Mouse (Mus musculus) yolk sac, embryonic 10.5 days (tissue): ENCODE results near the gene Grm5.

ENCODE experiments used
- DNase-seq: peaks from one replicate; pipeline ENCODE4 v3.0.0-alpha.2; 2017; ENCODE audit warnings: low spot score

Grm5 gene

DNA sequence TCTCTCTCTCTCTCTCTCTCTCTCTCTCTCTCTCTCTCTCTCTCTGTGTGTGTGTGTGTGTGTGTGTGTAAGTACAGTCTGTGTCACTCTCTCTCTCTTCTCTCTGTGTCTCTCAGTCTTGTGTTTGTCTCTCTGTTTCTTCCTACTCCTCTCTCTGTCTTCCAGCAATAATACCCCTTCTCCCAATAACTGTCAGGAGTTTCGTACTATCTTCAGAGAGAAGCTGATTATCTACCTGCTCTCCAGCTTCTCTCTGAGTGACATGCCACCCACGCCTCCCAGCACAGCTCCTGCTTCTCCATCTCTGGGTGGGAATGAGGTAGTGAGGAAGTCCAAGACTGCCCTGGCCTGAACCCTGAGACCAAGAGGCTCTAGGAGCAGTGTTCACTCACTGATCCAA is at the start of gene Grm5:
Gene Grm5 (plus strand): TSS at position 301 of the 400 bp plus-strand sequence.
- no peak for DNase-seq

DNA sequence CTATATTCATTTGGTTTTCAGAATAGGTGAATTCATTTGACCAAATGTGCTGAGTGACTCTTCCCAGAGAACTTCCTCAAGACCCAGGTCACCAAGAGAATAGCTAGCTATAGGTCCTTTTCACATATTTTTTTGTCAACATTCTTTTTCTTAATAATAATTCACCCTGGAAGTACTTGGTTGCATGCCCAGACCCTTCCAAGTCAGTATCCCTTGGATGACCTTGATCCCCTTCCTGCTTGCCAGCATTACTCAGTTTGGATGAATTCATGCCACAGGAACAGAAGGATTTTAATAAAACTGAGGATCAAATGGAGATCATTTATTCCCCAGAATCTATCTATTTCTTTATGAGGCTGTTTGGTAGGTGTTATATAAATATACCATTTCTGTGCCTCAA is 44.9 kb upstream of the Grm5 start:
- DNase-seq: no peak

DNA sequence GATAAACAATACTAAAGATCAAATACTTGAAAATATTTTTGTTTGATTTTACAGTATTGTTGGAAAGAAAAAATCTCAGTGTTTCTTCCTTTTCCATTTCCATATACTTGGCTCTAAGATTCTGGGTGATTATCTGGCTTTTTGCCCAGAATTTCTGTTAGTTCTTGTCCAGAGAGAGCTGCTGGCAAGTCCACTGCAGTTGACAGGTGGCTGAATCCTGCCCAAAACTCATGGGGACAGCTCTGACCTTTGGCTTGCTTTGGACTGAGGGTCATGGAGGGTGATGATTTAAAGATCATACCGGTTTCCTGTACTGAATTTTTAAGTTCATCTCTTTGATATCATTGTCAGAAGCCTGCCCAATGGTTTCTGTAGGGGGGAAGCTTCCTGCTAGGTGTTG is 18.7 kb upstream of the Grm5 start:
- no peak for DNase-seq

DNA sequence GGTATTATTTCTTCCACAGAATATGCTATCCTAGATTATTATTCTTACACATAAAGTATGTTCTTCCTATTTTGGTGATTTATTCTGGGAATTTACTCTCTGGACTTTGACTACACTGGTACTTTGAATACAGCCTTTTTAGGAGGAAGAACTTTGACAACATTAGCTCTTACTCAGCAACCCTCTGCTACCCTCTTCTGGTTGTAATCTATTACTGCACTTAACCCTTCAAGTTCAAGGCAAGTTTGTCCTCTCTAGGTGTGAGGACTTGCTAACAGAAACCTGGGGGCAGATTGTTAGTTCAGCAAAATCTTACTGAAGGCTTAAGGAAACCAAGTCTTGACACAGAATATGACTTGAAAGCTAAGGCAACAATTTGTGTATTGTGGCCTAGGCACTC is 17.5 kb upstream of the Grm5 start:
- DNase-seq: no peak

DNA sequence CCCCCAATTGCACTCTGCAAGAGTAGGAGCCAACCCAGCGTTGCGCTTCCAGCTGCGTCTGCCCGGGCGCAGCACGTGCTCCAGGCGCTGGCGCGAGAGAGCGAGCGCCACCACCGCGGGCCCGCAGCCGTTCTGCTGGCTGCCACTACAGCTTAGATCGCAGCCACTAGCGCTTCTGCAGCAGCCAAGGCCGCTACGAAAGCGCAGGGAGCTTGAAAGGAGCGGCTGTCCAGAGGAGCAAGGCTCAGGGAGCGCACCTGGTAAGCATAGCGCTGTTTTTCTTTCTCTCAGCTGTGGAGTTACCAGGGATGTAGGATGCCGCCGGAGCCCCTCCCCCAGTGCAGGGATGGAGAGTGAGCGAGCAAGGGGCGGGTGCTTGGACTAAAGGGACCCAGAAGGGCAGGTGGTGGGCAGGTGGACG is 323 bp downstream of the Grm5 start:
- no peak for DNase-seq

DNA sequence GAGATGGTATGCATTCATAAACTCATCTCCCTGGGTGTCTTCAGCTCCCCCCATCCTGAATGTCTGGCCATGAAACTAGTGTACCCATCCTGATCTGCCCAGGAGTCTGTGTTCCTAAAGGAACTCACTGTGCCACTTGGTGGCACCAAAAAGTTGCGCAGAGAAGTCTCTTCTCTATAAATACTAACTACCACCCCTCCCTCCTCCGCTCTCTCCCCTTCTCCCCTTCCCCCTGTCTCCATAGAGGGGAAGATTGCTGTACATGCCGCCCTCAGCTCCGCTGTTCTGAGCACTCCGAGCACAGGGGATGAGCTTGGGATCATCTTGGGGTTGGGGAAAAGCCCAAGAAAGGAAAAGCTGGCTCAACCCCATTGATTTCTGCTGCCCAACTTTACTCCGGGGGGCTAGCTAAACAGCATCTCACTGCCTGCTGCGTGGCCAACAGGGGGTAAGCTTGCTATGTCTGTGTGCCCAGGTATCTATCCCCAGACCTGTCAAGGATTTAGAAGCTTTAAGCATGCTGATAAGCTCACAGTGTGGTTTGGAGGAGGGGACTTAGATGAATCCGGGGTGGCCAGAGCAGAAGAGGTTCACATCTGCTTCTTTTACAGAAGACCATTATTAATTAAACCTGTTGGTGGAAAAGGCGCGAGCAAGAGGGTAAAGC is 2.4 kb downstream of the Grm5 start:
- no peak for DNase-seq

DNA sequence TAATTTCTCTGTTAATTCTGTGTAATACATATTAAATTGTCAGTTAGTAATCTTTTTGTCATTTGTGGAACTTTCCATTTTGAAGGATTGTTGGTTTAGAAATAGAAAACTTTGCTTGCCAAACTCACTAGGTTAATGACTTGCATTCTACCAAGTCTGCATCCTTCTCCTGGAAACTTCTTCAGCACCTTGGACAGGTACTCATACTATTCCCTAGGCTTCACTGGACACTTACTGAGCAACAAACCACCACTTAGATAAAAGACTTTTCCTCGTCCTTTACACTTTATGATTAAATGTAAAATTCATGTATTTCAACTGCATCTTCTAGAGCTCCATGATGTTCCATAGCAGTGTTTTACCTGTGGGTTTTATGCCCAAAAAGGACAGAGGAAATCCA is 4.0 kb downstream of the Grm5 start:
- DNase-seq: no peak

DNA sequence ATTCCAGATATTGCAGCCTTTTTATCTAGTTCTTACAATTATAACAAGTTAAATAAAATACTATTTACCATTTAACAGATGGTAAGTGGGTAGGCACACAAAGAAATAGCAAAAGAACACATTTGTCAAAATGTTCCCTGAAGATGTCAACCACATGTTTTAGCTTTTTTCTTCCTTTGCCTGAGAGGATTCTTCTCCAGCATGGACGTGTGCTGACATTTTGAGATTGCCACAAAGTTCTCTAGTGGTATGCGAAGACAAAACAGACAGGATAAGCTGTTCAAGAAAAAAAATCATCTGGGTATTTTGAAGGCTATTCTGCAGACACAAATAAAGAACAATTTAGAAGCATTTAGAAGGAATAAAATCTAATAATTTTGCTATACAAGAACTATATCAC is 42.3 kb downstream of the Grm5 start:
- no peak for DNase-seq

DNA sequence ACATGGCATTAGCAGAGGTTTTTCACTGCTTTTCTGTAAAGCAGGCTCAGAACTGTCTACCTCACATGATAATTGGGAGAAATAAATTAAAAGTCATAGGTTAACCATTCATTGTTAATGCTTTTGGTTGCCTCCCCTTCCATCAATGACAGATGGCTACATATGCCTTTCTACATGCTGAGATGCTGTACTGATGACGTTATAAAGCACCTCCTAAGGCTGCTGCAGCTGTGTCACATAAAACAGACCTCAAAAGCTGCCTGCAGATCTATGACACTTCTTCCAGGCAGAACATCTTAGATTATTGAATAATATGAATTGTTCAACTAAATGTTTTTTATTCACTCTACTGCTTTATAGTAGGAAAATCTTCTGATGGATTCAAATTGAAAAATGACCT is 51.6 kb downstream of the Grm5 start:
- DNase-seq: no peak

DNA sequence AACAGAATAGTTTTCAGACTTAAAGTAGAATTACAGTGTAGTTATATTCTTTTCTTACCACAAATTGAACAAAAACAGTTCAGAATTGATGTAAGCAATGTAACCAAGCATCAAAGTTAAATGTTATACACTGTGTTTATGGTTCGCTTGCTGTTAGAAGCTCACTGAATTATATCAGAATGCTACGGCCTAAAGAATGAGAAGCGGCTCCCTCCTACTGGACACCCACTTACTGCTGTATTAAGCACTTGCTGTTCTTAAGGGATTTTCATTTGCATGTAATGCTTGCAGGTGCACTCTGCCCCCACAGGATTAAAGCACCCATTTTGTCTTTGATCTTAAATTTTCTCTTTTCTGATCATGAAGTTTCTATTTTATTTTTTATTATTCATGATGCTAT is 66.6 kb downstream of the Grm5 start:
- DNase-seq: no peak

DNA sequence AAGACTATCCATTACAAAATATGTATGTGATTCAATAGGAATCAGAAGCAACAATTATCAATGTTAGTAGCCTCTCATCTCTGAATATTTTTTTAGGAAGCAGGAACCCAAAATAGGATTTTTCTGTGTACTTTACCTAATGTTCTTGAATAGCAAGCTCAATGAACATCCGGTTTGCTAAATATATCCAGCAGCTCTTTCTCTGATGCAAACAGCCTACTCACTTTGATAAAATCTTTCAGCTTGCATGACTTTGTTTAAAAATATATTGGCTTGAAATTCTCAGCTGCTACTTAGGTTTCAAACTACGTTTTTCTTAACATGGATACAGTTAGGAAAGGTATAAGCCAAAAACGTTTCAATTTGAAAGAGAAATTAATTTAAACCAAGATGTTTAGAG is 77.8 kb downstream of the Grm5 start:
- DNase-seq: no peak

DNA sequence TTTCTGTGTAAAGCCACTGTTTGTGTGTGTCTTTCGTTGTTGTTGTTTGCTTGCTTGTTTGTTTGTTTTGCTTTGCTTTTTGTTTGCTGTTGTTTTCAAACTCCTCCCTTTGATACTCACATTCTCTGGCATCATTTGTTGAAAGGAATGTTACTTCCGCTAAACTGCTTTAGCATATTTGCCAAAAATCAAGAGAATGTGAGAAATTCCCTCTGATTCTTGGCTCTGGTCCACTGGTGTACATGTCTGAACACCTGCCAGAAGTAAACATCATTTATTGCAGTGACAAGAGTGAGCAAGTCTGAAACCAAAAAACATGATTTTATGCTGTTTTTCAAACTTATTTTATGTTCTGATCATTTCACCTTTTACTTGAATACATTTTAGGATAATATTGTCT is 80.1 kb downstream of the Grm5 start:
- no peak for DNase-seq

DNA sequence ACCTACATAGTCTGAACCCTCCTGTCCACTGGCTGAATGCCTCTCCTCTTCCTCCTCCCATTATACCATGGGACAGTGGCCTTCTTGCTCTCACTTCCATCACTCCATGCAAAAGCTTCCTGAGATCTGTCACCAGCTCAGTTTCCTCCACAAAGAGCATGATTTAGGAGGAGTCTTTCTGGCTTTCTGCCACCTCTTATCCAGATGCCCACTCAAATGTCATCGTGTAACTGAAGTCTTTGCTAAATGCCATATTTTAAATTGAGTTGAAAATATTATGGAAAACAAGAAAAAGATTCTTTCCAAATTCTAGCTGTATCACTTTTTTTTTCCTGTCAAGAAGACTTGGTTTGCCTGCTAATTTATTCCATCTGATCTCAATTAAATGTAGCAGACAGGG is 132.4 kb downstream of the Grm5 start:
- DNase-seq: no peak

DNA sequence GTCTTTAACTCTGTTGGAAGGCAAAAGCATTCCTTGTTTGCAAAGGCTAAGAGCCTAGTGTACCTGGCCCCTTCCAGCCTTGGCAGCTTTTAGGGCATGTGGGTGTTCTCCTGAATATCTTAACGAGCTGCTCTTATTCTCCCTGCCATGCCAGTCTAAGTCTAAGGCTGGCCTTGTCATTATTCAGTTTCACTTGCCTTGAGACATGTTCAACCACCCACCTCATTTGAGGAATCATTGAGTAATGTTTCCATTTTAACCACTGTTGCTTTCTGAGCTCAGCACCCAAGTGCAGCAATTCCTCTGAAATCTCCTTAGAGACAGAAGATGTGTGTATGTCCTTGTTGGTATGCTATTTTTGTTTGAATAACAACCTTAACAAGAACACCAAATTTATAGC is 134.7 kb downstream of the Grm5 start:
- no peak for DNase-seq

DNA sequence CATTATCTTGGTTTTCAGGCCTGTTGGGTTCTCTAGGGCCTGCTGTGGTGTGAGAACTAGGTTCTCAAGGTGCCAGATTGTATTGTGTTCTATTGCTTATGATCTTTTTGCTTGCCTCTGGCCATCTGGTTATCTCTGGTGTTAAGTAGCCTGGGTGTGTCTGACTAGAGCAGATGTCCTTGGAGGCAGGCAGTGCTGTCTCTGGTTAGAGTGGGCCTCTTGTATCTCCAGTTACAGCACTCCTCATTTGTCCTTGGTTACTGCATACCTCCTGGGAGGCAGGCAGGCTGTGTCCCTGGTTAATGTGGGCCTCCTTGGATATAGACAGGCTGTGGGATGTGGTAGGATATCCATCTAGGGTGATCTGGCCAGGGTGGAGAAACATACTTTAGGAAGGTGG is 150.5 kb downstream of the Grm5 start:
- no peak for DNase-seq

DNA sequence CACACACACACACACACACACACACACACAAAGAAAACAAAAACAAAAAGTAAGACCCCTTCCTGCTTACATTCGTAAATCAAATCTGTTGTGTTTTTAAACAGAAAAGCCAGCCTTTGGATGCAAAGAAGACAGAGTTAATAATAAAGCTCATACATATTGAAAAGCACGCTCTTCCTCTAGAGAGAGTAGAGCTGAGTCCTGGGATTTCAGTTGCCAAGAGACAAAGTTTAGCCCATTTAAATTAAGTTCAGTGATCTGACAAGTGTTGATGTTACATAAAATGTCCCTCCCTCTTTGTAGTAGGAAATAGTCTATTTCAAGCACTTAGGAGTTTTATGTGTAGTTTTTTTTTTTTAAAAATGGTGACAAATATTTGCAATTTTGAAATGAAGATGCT is 178.0 kb downstream of the Grm5 start:
- no peak for DNase-seq

DNA sequence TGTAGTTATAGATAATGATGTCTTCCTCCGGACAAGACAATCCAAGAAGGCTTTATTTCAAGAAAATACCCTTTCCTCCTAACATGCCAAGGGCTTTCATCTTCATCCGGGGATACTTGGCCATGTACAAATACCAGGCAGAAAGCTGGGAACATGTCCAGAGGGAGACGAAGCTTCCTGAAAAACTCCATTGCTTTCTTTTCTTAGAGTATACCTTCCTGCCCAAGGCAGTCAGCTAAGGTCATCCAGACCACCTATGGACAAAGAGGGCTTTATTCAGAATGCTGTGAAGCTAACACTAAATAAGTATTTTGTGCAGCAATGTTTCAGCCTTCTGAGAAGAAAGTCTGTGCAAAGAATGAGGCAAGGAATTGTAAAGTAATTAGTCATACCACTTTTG is 178.4 kb downstream of the Grm5 start:
- DNase-seq: no peak

DNA sequence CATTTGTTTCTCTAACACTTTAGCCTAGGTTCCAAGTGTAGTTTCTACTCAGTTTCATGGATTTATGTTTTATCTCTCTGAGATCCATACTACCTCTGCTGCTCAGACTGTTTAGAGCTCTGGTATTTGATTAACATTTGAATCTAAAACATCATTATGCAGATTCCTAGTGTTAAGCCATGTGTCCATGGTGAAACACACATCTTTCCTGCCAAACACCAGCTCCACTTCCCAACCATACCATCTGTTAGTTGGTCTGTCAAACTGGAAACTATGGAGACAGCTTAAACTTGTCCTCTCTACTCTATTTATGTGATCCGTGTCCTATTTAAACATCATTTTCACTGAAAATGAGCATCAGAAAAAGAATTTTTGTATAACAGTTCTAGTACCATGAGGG is 203.6 kb downstream of the Grm5 start:
- DNase-seq: no peak

DNA sequence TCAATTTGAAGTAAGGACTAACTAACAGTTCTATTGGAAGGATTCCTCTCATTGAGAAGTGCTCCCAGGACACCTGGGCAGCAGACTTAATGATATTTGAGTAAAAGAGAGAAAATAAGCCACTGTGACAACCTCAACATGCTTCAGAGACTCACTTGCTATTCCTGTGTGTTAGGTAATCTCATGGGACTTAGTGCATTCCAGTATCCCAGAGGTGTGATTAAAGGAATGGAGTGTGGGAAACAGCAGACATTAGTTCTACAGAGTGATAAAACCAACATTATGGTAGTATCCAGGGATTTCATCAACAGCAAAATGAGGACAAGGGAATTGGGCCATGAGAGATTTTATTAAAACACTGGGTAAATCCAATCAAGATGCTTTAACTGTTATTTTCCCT is 205.0 kb downstream of the Grm5 start:
- DNase-seq: no peak

DNA sequence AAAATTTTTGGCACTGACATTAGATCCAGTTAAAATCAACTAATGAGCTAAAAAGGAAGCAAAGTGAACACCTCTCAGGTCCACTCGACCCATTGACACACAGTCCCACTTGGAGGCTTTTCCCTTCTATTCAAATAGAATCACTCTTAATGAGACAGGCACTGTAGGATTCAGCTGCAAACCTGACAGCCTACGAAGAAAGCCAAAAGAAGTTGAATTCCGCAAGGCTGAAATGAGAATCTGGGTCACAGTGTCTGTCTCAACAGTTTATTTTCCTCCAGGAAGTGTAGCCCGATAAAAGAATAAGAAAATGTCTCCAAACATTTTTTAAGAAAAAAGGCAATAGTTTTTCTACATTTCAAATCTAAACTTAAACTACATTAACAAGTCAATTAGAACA is 209.9 kb downstream of the Grm5 start:
- DNase-seq: no peak

DNA sequence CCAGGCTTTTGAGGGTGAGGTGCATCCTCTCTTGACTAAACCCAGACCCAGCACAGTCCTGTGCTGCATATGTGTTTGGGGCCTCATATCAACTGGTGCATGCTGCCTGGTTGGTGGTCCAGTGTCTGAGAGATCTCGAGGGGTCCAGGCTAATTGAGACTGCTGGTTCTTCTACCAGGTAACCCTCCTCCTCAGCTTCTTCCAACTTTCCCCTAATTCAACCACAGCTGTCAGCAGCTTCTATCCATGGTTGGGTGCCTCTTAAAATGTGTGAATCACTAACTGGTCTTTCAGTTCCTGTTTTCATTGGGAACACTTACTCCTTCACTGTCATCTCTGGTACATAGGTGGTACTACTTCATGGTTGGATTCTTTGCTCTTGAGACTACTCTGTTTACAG is 240.9 kb downstream of the Grm5 start:
- DNase-seq: no peak

DNA sequence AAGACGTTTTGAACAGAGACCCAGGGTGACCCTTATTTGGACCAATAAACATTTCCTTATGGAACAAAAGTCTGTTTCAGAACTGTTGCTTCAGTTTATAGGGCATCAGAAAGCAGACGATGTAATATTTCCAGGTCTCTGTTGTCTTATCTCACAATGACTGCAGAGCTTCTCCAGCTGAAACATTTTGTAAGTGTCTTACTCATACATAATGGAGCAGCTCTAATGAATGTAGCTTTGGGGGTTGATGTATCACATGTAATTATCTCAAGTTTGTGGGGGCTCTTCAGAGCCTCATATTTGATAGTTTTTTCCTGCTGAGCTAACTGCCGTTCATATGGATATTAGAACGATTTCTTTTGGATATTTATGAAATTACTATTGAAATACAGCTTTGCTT is 250.7 kb downstream of the Grm5 start:
- DNase-seq: no peak

DNA sequence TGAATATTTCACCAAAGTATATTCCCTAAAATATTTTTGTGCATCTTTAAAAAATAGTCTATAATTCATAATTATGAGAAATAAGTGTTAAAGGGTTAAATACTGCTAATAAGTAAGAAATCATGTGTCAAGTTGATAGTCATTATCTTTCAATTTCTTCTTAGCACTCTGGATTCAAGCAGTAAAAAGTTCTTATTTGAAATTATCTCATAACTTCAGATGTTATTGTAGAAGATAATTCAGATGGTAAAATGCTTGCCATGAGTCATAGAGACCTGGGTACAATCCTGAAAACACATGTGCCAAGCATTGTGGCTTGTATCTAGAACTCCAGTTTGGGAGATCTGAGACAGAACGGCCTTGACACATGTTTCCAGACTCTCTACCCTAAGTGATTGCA is 254.6 kb downstream of the Grm5 start:
- DNase-seq: no peak

DNA sequence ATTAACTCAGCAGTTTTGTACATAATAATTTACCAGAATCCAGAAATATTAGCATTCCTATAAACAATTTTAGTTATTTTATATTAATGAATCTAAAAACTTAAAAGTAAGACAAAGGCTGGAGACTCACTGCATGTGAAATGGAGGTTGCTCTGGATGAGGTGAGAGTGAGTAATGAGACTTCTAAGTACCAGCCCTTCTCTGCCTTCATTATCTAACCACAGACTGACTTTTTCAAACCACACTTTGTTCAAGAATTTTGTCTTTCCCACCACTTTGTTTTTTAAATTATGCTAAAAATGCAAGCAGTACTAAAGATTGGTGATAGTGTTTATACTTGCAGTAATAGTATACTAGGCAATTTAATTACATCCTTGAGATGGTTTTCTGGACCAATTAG is 259.5 kb downstream of the Grm5 start:
- DNase-seq: no peak

DNA sequence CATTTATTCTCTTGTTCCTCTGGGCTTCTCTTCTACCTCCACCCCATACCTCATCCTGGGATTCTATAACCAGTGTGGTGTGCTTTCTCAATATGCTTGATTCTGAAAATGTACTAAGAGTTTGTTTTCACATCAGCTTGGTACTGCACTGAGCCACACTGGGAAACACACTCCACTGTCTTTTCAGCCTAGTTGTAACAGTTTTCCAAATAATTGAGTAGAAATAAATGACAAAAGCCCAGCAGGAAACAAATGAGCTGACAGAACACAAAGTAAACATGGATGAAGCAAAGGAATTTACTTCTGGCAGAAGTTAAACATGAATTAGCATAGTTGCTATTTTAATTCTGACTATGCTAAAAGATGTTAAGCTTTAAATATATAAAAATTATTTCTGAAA is 262.1 kb downstream of the Grm5 start:
- DNase-seq: no peak
